Mouse (Mus musculus) hindbrain, embryonic 13.5 days (tissue): ENCODE measurements around the gene Lgi4. TPM values are rescaled to one million over a fixed set of nuclear protein-coding genes. Genes with fewer than 3 reads are reported as not detected.
A peak's percentile ranks its signal among the peaks of the same experiment; 100 is the strongest.

Source experiments
- ATAC-seq: fragments of 200-750 bp; cut with Nextera tagmentation; 2 replicates; pipeline ENCODE4 v1.8.0; 2017; ENCODE audit warnings: moderate TSS enrichment; ENCODE audit not compliant: low FRiP score
- H3K27ac ChIP-seq: fragments of 300-500 bp; sonication (generic); 2 replicates; pipeline ENCODE4 v1.5.1; 2015; ENCODE audit warnings: inconsistent platforms, mild to moderate bottlenecking, moderate library complexity
- H3K27me3 ChIP-seq: fragments of 300-500 bp; sonication (generic); 2 replicates; pipeline ENCODE4 v1.6.1; 2015; ENCODE audit warnings: mild to moderate bottlenecking, inconsistent platforms
- H3K36me3 ChIP-seq: fragments of 300-500 bp; sonication (generic); 2 replicates; pipeline ENCODE4 v1.6.1; 2015; ENCODE audit warnings: mild to moderate bottlenecking, inconsistent platforms
- H3K4me1 ChIP-seq: fragments of 300-500 bp; sonication (generic); replicated peaks from 2 replicates; pipeline ENCODE4 v1.6.1; 2015; ENCODE audit warnings: inconsistent platforms
- H3K4me2 ChIP-seq: fragments of 300-500 bp; sonication (generic); 2 replicates; pipeline ENCODE4 v1.6.1; 2015; ENCODE audit warnings: inconsistent platforms, mild to moderate bottlenecking, moderate library complexity
- H3K4me3 ChIP-seq: fragments of 300-500 bp; sonication (generic); 2 replicates; pipeline ENCODE4 v1.5.1; 2015; ENCODE audit warnings: mild to moderate bottlenecking, inconsistent platforms
- H3K9ac ChIP-seq: fragments of 300-500 bp; sonication (generic); 2 replicates; pipeline ENCODE4 v1.6.1; 2015; ENCODE audit warnings: mild to moderate bottlenecking, inconsistent platforms
- H3K9me3 ChIP-seq: fragments of 300-500 bp; sonication (generic); 2 replicates; pipeline ENCODE4 v1.6.1; 2016; ENCODE audit warnings: inconsistent platforms
- WGBS: fragments of 180-500 bp; shearing (Covaris S2); methylation state at CpG from one replicate; pipeline ENCODE4 v1.1.7; 2015; 5-methylcytosine and 5-hydroxymethylcytosine counted together
- polyA plus RNA-seq: library from polyadenylated mRNA; unstranded; fragments of >200 nt; fragmentation: Nextera tagmentation; extraction: Ambion mirVana; gene quantifications from 2 replicates; pipeline ENCODE4 v1.2.1, GENCODE M21; 2015

Lgi4 gene
- polyA plus RNA-seq, 1 experiment from 2014 or later = 1.1 TPM

- peaks cover 58% of the 10 kb centered on the region for H3K4me1 ChIP-seq
These were observed 5.2 kb upstream of the Lgi4 start for GRCm38 (mm10) chr7:31053882-31054447.

DNA sequence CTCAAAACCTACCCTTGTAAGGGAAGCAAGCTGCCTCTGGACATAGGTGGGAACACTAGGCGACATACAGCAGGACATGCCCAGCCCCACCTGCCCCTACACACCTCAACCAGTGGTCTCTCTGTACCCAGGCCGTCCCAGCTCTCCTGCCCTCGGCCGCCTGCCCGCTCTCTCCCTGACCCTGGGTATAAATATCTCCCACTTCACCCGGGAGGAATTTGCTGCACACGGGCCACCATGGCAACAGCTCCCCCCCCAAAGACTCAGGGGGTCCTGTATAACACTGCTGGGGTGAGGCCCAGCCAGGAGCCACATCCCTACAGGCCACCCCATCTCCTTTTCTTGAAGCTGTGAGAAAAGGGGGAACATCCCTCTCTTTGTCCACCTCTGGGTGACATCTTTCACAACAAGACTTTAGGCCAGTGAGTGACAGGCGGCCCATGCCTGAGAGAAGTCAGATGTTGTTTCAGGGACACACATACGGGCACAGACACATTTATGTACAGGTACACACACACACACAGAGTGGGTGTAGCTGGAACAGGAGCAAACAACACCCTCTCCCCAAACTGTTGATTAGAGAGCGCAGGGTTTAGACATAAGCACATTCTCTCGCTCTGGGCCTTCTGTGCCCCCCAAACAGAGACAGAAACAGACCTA lies 4.4 kb upstream of the Lgi4 start:
- Histone ChIP-seq H3K9me3 (no peaks in the 10 kb centered on the region), H3K27ac (no peak overlapping the region), H3K4me3 (no peak overlapping the region), H3K4me1 (peaks cover 50% of the 10 kb centered on the region), H3K27me3 (peaks cover 53% of the 10 kb centered on the region), H3K9ac (peak overlapping the region; percentile 24; the same call in 1 of the 2 replicates), H3K4me2 (peak overlapping the region; percentile 23; the same call in 1 of the 2 replicates), H3K36me3 (no peaks in the 10 kb centered on the region)
- ATAC-seq = no peak
- WGBS = 40% methylated on average over 11 of the region's 11 CpGs

More at GRCm38 (mm10) chr7:31053882-31054447, 5.2 kb upstream of the Lgi4 start:
- Histone ChIP-seq H3K4me2 (no peak overlapping the region), H3K27ac (no peak overlapping the region), H3K36me3 (no peaks in the 10 kb centered on the region), H3K9me3 (no peaks in the 10 kb centered on the region), H3K27me3 (peaks cover 53% of the 10 kb centered on the region), H3K9ac (no peak overlapping the region; the same call in 1 of the 2 replicates), H3K4me3 (no peak overlapping the region)
- no peak for ATAC-seq
- 26% methylated on average over 10 of the region's 10 CpGs for WGBS

DNA sequence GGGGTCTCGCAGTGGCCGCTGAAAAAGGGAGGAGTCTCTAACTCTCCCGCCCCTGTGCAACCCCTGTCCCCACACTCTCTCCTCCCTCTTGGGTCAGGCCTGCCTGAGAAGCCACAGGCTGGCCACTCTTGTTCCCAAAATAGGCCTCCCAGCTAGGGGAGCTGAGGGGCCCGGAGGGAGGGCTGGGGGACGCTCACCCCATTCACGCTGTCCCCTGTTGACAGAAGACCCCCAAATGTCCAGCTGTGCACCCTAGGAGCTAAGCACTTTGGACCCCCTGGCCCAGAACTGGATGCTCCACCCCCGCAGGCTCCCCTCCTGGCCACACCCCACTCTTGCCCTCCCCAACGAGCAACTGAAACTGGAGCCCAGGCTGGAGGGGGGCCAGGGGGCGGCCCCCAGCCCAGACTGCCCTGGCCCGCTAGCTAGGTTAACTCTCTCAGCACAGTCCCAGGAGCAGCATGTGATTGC lies 3.8 kb upstream of the Lgi4 start:
- no peak overlapping the region for H3K4me3 ChIP-seq
- peak overlapping the region; percentile 24; the same call in 1 of the 2 replicates for H3K9ac ChIP-seq
- H3K36me3 ChIP-seq = no peaks in the 10 kb centered on the region
- ATAC-seq = no peak
- no peaks in the 10 kb centered on the region for H3K9me3 ChIP-seq
- WGBS = 4% methylated on average over 9 of the region's 10 CpGs
- peaks cover 44% of the 10 kb centered on the region for H3K4me1 ChIP-seq
- peaks cover 49% of the 10 kb centered on the region for H3K27me3 ChIP-seq
- peak overlapping the region; percentile 23; the same call in 1 of the 2 replicates for H3K4me2 ChIP-seq
- H3K27ac ChIP-seq = no peak overlapping the region

DNA sequence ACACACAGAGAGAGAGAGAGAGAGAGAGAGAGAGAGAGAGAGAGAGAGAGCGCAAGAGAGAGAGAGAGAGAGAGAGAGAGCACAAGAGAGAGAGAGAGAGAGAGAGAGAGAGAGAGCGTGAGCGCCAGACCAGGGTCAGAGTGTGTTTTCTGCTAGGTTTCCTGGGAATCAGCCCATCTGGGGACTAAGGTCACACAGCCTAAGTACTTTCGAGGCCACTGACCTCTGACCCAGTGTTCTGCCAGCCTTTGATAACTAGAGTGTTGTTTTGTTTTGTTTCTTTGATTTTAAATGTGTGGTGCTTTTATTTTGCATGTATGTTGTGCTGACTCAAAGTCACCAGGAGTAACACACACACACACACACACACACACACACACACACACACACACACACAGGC lies 3.3 kb upstream of the Lgi4 start:
- H3K4me1 ChIP-seq = peaks cover 39% of the 10 kb centered on the region
- 31% methylated on average over 4 of the region's 4 CpGs for WGBS

DNA sequence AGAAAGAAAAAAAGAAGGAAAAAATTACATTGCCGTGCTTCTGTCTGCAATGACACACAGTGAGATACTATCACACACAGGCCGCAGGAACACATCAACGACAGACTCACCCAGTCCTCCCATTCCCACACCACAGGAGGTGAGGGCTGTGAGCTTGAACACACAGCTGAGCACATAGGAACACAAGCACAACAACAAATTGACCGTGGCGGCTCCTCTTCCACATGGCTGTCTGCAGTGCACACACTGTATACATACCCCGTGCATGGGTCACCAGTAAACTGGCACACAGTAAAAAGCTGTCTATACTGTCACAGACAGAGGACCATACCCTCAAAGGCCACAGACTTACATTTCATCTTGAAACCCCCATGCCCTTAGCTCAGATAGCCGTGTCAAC lies 2.7 kb upstream of the Lgi4 start:
- no peak overlapping the region for H3K9ac ChIP-seq
- no peaks in the 10 kb centered on the region for H3K36me3 ChIP-seq
- no peak overlapping the region for H3K4me3 ChIP-seq
- peaks cover 33% of the 10 kb centered on the region for H3K4me1 ChIP-seq
- H3K27me3 ChIP-seq = peaks cover 39% of the 10 kb centered on the region
- no peak overlapping the region for H3K4me2 ChIP-seq
- H3K9me3 ChIP-seq = no peaks in the 10 kb centered on the region
- no peak overlapping the region for H3K27ac ChIP-seq
- no peak for ATAC-seq
- 81% methylated on average over 7 of the region's 7 CpGs for WGBS

More for the DNA sequence above, 3.3 kb upstream of the Lgi4 start:
- H3K36me3 ChIP-seq = no peaks in the 10 kb centered on the region
- no peak overlapping the region for H3K9ac ChIP-seq
- peaks cover 44% of the 10 kb centered on the region for H3K27me3 ChIP-seq
- H3K4me2 ChIP-seq = no peak overlapping the region
- H3K27ac ChIP-seq = no peak overlapping the region
- H3K9me3 ChIP-seq = no peaks in the 10 kb centered on the region
- no peak overlapping the region for H3K4me3 ChIP-seq
- no peak for ATAC-seq

GRCm38 (mm10) chr7:31057071-31057470 lies 2.1 kb upstream of the Lgi4 start, which contains the start of gene Fxyd1:
Gene Fxyd1, minus strand, starts transcription at chr7:31057199.
- H3K27me3 ChIP-seq = peaks cover 32% of the 10 kb centered on the region
- H3K4me1 ChIP-seq = peaks cover 27% of the 10 kb centered on the region
- no peak for ATAC-seq
- H3K4me2 ChIP-seq = no peak within 1 kb of the TSS
- H3K9me3 ChIP-seq = no peaks in the 10 kb centered on the region
- no peak within 1 kb of the TSS for H3K9ac ChIP-seq
- H3K27ac ChIP-seq = no peak within 1 kb of the TSS
- WGBS = 87% methylated on average over 2 of the region's 2 CpGs
- no peaks in the 10 kb centered on the region for H3K36me3 ChIP-seq
- no peak within 1 kb of the TSS for H3K4me3 ChIP-seq

DNA sequence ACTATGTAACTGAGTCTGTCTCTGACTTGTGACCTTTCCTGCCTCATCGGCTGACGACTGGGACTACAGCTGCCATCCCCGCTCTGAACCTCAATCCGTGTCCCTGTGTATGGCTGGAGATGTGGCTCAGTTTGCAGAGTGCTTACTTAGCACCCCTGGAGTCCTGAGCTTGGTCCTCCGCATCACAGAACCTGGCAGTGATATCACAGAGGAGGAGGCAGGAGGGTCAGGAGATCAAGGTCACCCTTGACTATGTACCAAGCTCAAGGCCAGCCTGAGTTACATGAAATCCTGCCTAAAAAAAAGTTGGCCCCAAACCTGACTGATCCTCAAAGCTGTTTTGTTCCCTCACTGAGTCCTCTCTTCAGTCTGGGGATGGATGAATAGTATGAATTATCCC lies 1.4 kb upstream of the Lgi4 start:
- H3K4me3 ChIP-seq = no peak overlapping the region
- no peak overlapping the region for H3K9ac ChIP-seq
- H3K36me3 ChIP-seq = no peaks in the 10 kb centered on the region
- WGBS = 79% methylated on average over 5 of the region's 5 CpGs
- no peak for ATAC-seq
- no peaks in the 10 kb centered on the region for H3K9me3 ChIP-seq
- H3K4me1 ChIP-seq = peaks cover 21% of the 10 kb centered on the region
- no peak overlapping the region for H3K4me2 ChIP-seq
- peaks cover 26% of the 10 kb centered on the region for H3K27me3 ChIP-seq
- no peak overlapping the region for H3K27ac ChIP-seq

GRCm38 (mm10) chr7:31058211-31058610 lies 931 bp upstream of the Lgi4 start:
- H3K27ac ChIP-seq = no peak overlapping the region
- ATAC-seq = no peak
- H3K4me2 ChIP-seq = no peak overlapping the region
- no peak overlapping the region for H3K4me3 ChIP-seq
- H3K4me1 ChIP-seq = peaks cover 16% of the 10 kb centered on the region
- H3K36me3 ChIP-seq = no peaks in the 10 kb centered on the region
- H3K27me3 ChIP-seq = peaks cover 21% of the 10 kb centered on the region
- 88% methylated on average over 6 of the region's 6 CpGs for WGBS
- H3K9me3 ChIP-seq = no peaks in the 10 kb centered on the region
- H3K9ac ChIP-seq = no peak overlapping the region

GRCm38 (mm10) chr7:31059919-31060620 lies 928 bp downstream of the Lgi4 start:
- ATAC-seq = no peak

DNA sequence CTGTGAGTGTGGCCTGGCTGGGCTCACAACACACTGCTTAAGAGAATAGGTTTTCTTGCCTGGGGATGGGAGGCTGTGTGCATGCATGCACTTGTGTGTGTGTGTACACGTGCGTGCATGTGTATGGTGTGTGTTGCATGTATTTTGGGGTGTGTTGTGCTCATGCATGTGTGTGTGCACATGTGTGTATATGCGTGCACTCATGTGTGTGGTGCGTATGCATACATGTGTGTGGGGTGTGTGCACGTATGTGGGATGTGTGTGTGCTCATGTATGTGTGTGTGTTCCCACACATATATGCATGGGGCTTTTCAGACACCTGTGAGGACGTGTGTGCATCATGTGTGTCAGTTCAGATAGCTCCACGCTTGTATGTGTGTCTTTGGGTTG lies 1.5 kb downstream of the Lgi4 start:
- H3K9me3 ChIP-seq = no peaks in the 10 kb centered on the region
- 91% methylated on average over 7 of the region's 7 CpGs for WGBS
- H3K4me1 ChIP-seq = 0 out of 2 replicates have a peak, but pooled peaks cover under 1% of the 10 kb centered on the region
- no peak overlapping the region for H3K4me2 ChIP-seq
- no peaks in the 10 kb centered on the region for H3K36me3 ChIP-seq
- no peak overlapping the region for H3K4me3 ChIP-seq
- H3K9ac ChIP-seq = peak overlapping the region; percentile 51; the same call in 1 of the 2 replicates
- ATAC-seq = no peak
- H3K27ac ChIP-seq = no peak overlapping the region
- 0 out of 2 replicates have a peak, but pooled peaks cover 2% of the 10 kb centered on the region for H3K27me3 ChIP-seq

More at GRCm38 (mm10) chr7:31059919-31060620, 928 bp downstream of the Lgi4 start:
- peak overlapping the region; percentile 51; the same call in 1 of the 2 replicates for H3K9ac ChIP-seq
- H3K4me3 ChIP-seq = no peak overlapping the region
- 0 out of 2 replicates have a peak overlapping the region, but pooled peaks have one; percentile 35 for H3K27ac ChIP-seq
- peaks cover 2% of the 10 kb centered on the region; the same call in 1 of the 2 replicates for H3K27me3 ChIP-seq
- peaks cover 5% of the 10 kb centered on the region for H3K4me1 ChIP-seq
- H3K36me3 ChIP-seq = no peaks in the 10 kb centered on the region
- H3K4me2 ChIP-seq = no peak overlapping the region
- whole genome bisulfite sequencing = 56% methylated on average over 11 of the region's 11 CpGs
- no peaks in the 10 kb centered on the region for H3K9me3 ChIP-seq

GRCm38 (mm10) chr7:31063074-31063560 lies 4.0 kb downstream of the Lgi4 start:
- H3K4me1 ChIP-seq = no peaks in the 10 kb centered on the region; the same call in 1 of the 2 replicates
- no peaks in the 10 kb centered on the region for H3K27me3 ChIP-seq
- no peak overlapping the region for H3K9ac ChIP-seq
- no peak for ATAC-seq
- H3K9me3 ChIP-seq = 0 out of 2 replicates have a peak, but pooled peaks cover 2% of the 10 kb centered on the region
- H3K27ac ChIP-seq = no peak overlapping the region
- WGBS = 91% methylated on average over 12 of the region's 12 CpGs
- H3K4me3 ChIP-seq = no peak overlapping the region
- H3K36me3 ChIP-seq = no peaks in the 10 kb centered on the region
- no peak overlapping the region for H3K4me2 ChIP-seq

DNA sequence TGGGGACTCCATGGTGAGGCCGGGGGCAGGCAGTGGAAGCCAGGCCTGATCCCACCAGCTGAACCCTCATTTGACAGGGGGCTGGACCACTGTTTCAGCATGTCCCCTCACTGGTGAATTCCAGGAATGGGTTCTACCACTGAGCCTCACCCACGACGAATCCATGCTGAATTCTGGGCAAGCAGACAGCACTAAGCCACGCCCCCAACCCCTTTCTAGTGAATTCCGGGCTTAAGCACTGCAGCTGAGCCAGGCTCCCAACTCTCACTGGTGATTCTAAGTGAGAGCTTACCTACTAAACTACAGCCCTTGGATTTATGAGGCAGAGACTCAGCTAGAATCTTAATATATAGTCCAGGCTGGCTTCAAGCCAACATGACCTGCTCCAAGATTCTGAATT lies 8.7 kb downstream of the Lgi4 start:
- no peaks in the 10 kb centered on the region for H3K27me3 ChIP-seq
- H3K27ac ChIP-seq = no peak overlapping the region; the same call in 1 of the 2 replicates
- H3K36me3 ChIP-seq = no peaks in the 10 kb centered on the region
- no peak overlapping the region for H3K4me2 ChIP-seq
- WGBS = 52% methylated on average over 5 of the region's 5 CpGs
- ATAC-seq = no peak
- H3K9ac ChIP-seq = no peak overlapping the region
- 0 out of 2 replicates have a peak, but pooled peaks cover 2% of the 10 kb centered on the region for H3K9me3 ChIP-seq
- peaks cover 7% of the 10 kb centered on the region for H3K4me1 ChIP-seq
- H3K4me3 ChIP-seq = no peak overlapping the region
